Comparison of ENCODE assay signal across 8 mouse cellular contexts in genomic region chr5:98854264-98854626, GRCm38 (mm10). TPM values are rescaled to one million over a fixed set of nuclear protein-coding genes. Genes with fewer than 3 reads are reported as not detected.
DNase-seq lines count a peak whose midpoint lies in the region; ATAC-seq and TF ChIP-seq lines count a peak whose summit lies in the region.
"Had no signal": no experiment of that assay in that cellular context is flagged by ENCODE, and none has a peak within 500 bp of the region (broad histone marks: within the 10 kb centered on the region; RNA-seq: fewer than 3 reads in every experiment).

Gene Bmp3, plus strand, starts transcription at chr5:98854415.

- H3K9me3 ChIP-seq in forebrain, embryonic 15.5 days: no peaks in the 10 kb centered on the region
- no peaks in the 10 kb centered on the region for H3K9me3 ChIP-seq in kidney, embryonic 14.5 days (ENCODE audit: control insufficient read depth, low read length)
- H3K9me3 ChIP-seq in liver, postnatal 0 days (ENCODE audit: low read length): no peaks in the 10 kb centered on the region

- H3K4me2 ChIP-seq in forebrain, embryonic 15.5 days (replicated peaks): peak within 1 kb of the TSS; percentile 99
- peak within 1 kb of the TSS; percentile 86 for H3K4me2 ChIP-seq in kidney, embryonic 14.5 days (replicated peaks; ENCODE audit: low read depth, low read length)
- peak within 1 kb of the TSS; percentile 58 for H3K4me2 ChIP-seq in liver, postnatal 0 days (ENCODE audit: low read depth, low read length)

- peaks cover 4% of the 10 kb centered on the region; the same call in 1 of the 2 replicates for H3K4me1 ChIP-seq in testis, adult 2 months (ENCODE audit: control insufficient read depth, insufficient read depth, low read length)
- H3K4me1 ChIP-seq in forebrain, embryonic 15.5 days: peaks cover 19% of the 10 kb centered on the region
- no peaks in the 10 kb centered on the region for H3K4me1 ChIP-seq in kidney, embryonic 14.5 days (ENCODE audit: control insufficient read depth, insufficient read depth, low read length)
- H3K4me1 ChIP-seq in liver, postnatal 0 days (ENCODE audit: insufficient read depth): no peaks in the 10 kb centered on the region

- H3K4me3 ChIP-seq in testis, adult 2 months (ENCODE audit: control insufficient read depth, low read depth, low read length): peak within 1 kb of the TSS; percentile 20; the same call in 1 of the 2 replicates
- H3K4me3 ChIP-seq in forebrain, embryonic 15.5 days: peak within 1 kb of the TSS; percentile 58
- H3K4me3 ChIP-seq in kidney, embryonic 14.5 days (ENCODE audit: low read length): peak within 1 kb of the TSS; percentile 55
- peak within 1 kb of the TSS; percentile 34 for H3K4me3 ChIP-seq in liver, postnatal 0 days (ENCODE audit: low read depth, low read length)
- H3K4me3 ChIP-seq: myocyte had no signal

- DNase-seq in testis, postnatal 10 days (ENCODE audit: low spot score): no peak
- DNase-seq in liver, postnatal 0 days: no peak
- peak; percentile 56 to 65 for DNase-seq in right cerebral cortex, postnatal 10 days (ENCODE audit: low spot score in 2 of 2)
- no peak for DNase-seq in adrenal gland, postnatal 4 days (ENCODE audit: low spot score in 2 of 2)

- no peak for TF ChIP-seq POLR2A in testis, adult 2 months (IDR thresholded peaks at IDR 0.05; ENCODE audit: control insufficient read depth, low read depth, low read length)

- WGBS in forebrain, embryonic 15.5 days: 2% methylated on average over 10 of the region's 10 CpGs
- WGBS in kidney, embryonic 14.5 days: 4% methylated on average over 10 of the region's 10 CpGs
- WGBS in liver, postnatal 0 days (ENCODE audit: insufficient replicate concordance): 7% methylated on average over 10 of the region's 10 CpGs

- ATAC-seq in forebrain, embryonic 15.5 days (replicated peaks): peak; percentile 76
- peak; percentile 80 for ATAC-seq in kidney, embryonic 14.5 days (ENCODE audit: low FRiP score, low TSS enrichment)
- ATAC-seq in liver, postnatal 0 days: no peak

- no peaks in the 10 kb centered on the region for H3K27me3 ChIP-seq in testis, adult 2 months (ENCODE audit: control insufficient read depth, insufficient read depth, low read length)
- H3K27me3 ChIP-seq in forebrain, embryonic 15.5 days: 0 out of 2 replicates have a peak, but pooled peaks cover 4% of the 10 kb centered on the region
- peaks cover 32% of the 10 kb centered on the region; the same call in 1 of the 2 replicates for H3K27me3 ChIP-seq in kidney, embryonic 14.5 days (ENCODE audit: control insufficient read depth, insufficient read depth, low read length)
- peaks cover 41% of the 10 kb centered on the region for H3K27me3 ChIP-seq in liver, postnatal 0 days (ENCODE audit: insufficient read depth, low read length)

- H3K27ac ChIP-seq in testis, adult 2 months (ENCODE audit: control insufficient read depth, insufficient read depth, low read depth, low read length): no peak within 1 kb of the TSS
- H3K27ac ChIP-seq in forebrain, embryonic 15.5 days (replicated peaks): no peak within 1 kb of the TSS
- H3K27ac ChIP-seq in kidney, embryonic 14.5 days (ENCODE audit: low read depth, low read length): no peak within 1 kb of the TSS
- H3K27ac ChIP-seq in liver, postnatal 0 days (ENCODE audit: low read depth): no peak within 1 kb of the TSS

- TF ChIP-seq CTCF in testis, adult 2 months (IDR thresholded peaks at IDR 0.05; ENCODE audit: control insufficient read depth, insufficient read depth, insufficient replicate concordance, low read depth, low read length): no peak
- no peak for TF ChIP-seq CTCF in liver, postnatal 0 days (IDR thresholded peaks at IDR 0.05; ENCODE audit: low read depth)

- no peaks in the 10 kb centered on the region for H3K36me3 ChIP-seq in testis, adult 2 months (ENCODE audit: control insufficient read depth, insufficient read depth, low read length)
- no peaks in the 10 kb centered on the region for H3K36me3 ChIP-seq in forebrain, embryonic 15.5 days
- no peaks in the 10 kb centered on the region for H3K36me3 ChIP-seq in kidney, embryonic 14.5 days (ENCODE audit: control insufficient read depth, insufficient read depth, low read length)
- H3K36me3 ChIP-seq in liver, postnatal 0 days (replicated peaks; ENCODE audit: insufficient read depth, low read length): no peaks in the 10 kb centered on the region

- H3K9ac ChIP-seq in forebrain, embryonic 15.5 days (replicated peaks): peak within 1 kb of the TSS; percentile 52
- peak within 1 kb of the TSS; percentile 46 for H3K9ac ChIP-seq in kidney, embryonic 14.5 days (ENCODE audit: low read depth, low read length)
- no peak within 1 kb of the TSS for H3K9ac ChIP-seq in liver, postnatal 0 days (replicated peaks)

- TF ChIP-seq EP300 in liver, postnatal 0 days (IDR thresholded peaks at IDR 0.05; ENCODE audit: low read depth): no peak

RNA-seq across cellular contexts. Expression of gene Bmp3, which starts in this region (rescaled TPM):
- 0.16 TPM in 1 of 2 replicates, not detected in the other for polyA plus RNA-seq in testis, adult 2 months (2012; rRNA removed)
- polyA plus RNA-seq in forebrain, embryonic 15.5 days (2015; fragmentation: Nextera tagmentation; extraction: Ambion mirVana): 1.6 and 2.0 TPM in 2 replicates
- polyA plus RNA-seq in kidney, embryonic 14.5 days (2014; fragmentation: Nextera tagmentation; extraction: Ambion mirVana): 5.6 and 12.9 TPM in 2 replicates
- polyA plus RNA-seq in liver, postnatal 0 days (2015; fragmentation: Nextera tagmentation; extraction: Ambion mirVana): not detected in 2 replicates
- total RNA-seq in adrenal gland, postnatal 4 days (2021): 1 to 10 TPM; 3.3 to 5.3 TPM
- polyA plus RNA-seq: myocyte had no signal

Comparison
In these comparisons a context has a peak if more than half of its experiments do, and no peak if none do; other contexts are left out.
1. DNase-seq: peak in right cerebral cortex, postnatal 10 days (2 of 2); none in testis, postnatal 10 days (single experiment), liver, postnatal 0 days (single experiment) and adrenal gland, postnatal 4 days (0 of 2).
2. Peak in every context shown above with its lines, with median percentiles within 50 percentile points of each other: H3K4me3 ChIP-seq and H3K4me2 ChIP-seq.